Mouse (Mus musculus): ENCODE results near the gene Gm136. TPM values are rescaled to one million over a fixed set of nuclear protein-coding genes. Genes with fewer than 3 reads are reported as not detected.

Gene Gm136
- not detected in 2 replicates for polyA plus RNA-seq (2012; rRNA removed)

DNA sequence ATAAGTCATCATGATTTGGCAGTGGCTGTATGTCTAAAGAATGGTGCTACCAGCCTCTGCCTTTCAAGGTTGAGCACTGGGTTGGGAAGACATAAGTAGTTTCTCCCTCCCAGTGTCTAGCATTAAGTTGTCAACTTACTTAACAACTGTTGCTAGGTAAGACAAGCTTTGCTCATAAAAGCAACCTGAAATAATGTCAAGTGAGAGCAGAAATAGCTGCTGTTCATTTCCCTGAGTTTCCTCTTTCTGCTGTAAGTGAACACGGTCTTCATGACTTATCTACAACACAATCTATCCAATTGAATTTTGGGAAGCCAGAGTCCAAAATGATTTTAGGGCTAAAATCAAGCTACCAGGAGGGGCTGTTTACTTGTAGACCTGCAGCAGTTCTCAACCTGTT, at the start of gene Gm136:
Gm136 (minus strand) TSS at position 101 of the 400 bp plus-strand sequence.
- no peak for DNase-seq (ENCODE audit: low read depth in 1 of 2, low spot score in 2 of 2)
- Histone ChIP-seq H3K4me3 (ENCODE audit: extremely low read depth, insufficient read depth, insufficient read length) (no peak within 1 kb of the TSS), H3K36me3 (ENCODE audit: control insufficient read depth, insufficient read depth, low read length) (no peaks in the 10 kb centered on the region), H3K27ac (ENCODE audit: insufficient read depth, low read length) (no peak within 1 kb of the TSS), H3K27me3 (ENCODE audit: control insufficient read depth, insufficient read depth, low read length) (no peaks in the 10 kb centered on the region), H3K4me1 (ENCODE audit: control insufficient read depth, insufficient read depth, insufficient read length) (no peaks in the 10 kb centered on the region)
- no peak for TF ChIP-seq CTCF (IDR thresholded peaks at IDR 0.05; ENCODE audit: extremely low read depth, insufficient read depth, insufficient read length, insufficient replicate concordance)
- TF ChIP-seq POLR2A (IDR thresholded peaks at IDR 0.05; ENCODE audit: low read depth, low read length): no peak
- WGBS: 30% methylated on average over 1 of the region's 1 CpGs

DNA sequence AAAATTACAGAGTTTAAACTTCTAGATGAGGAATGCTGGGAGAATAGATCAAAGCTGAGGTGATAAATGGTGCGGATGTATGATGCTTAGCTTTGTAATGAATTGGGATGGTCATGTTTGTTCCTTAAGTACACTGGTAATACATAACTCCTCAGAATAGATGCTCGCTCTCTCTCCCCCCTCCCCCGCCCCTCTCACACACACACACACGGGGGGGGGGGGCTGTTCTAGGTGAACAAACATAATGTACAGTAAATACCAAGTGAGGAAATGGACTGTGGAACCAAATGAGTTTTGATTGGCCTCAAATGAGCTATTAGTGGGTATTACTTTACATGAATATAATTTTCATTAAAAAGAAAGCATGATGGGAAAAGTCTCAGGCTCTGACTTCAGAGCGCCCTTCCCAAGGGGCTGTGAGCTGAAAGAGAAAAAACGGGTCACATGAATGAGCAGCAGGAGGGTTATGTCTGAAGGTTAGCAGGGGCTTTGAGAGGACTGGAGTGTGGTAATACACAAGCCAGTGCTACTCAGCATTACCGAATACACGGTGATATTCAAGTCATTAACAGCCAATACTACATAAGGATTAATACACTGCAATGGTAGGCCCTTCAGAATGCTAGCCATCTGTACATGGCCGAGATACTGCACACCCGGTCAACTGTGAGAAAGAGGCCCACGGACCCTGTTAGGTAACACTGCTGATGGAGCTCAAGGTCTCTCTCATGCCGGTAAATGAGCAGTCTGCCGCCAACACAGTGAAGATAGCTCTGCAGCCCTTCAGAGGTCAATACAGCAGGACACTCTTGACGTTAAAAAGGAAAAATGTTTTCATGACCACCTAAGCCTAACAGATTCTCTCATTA, 45.3 kb upstream of the Gm136 start:
- H3K4me3 ChIP-seq (ENCODE audit: extremely low read depth, insufficient read depth, insufficient read length): no peak overlapping the region
- H3K36me3 ChIP-seq (ENCODE audit: control insufficient read depth, insufficient read depth, low read length): peaks cover 3% of the 10 kb centered on the region
- WGBS: 87% methylated on average over 14 of the region's 14 CpGs
- TF ChIP-seq POLR2A (IDR thresholded peaks at IDR 0.05; ENCODE audit: low read depth, low read length) (no peak), CTCF (IDR thresholded peaks at IDR 0.05; ENCODE audit: extremely low read depth, insufficient read depth, insufficient read length, insufficient replicate concordance) (no peak)
- H3K4me1 ChIP-seq (ENCODE audit: control insufficient read depth, insufficient read depth, insufficient read length): no peaks in the 10 kb centered on the region
- no peaks in the 10 kb centered on the region for H3K27me3 ChIP-seq (ENCODE audit: control insufficient read depth, insufficient read depth, low read length)
- DNase-seq (ENCODE audit: low read depth in 1 of 2, low spot score in 2 of 2): no peak
- no peak overlapping the region for H3K27ac ChIP-seq (ENCODE audit: insufficient read depth, low read length)

DNA sequence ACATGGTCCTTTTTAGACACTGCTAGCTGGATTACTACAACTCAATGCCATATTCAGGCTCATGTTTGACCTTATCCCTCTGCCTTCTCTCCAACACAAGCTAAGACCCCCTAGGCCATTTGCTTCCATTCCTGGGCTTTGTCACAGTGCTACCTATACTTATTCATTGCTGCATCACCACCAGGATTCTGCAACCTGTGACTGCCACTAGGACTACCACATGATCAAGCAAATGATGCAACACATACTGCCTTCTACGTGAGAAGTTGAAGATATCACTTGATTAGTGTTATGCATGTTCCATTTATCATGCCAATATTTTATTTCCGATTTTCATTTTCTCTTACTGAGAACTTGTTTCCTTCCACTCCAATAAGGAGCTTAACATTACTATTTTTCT, 41.9 kb upstream of the Gm136 start:
- no peak for TF ChIP-seq POLR2A (IDR thresholded peaks at IDR 0.05; ENCODE audit: low read depth, low read length)
- TF ChIP-seq CTCF (IDR thresholded peaks at IDR 0.05; ENCODE audit: extremely low read depth, insufficient read depth, insufficient read length, insufficient replicate concordance): no peak
- Histone ChIP-seq H3K4me3 (ENCODE audit: extremely low read depth, insufficient read depth, insufficient read length) (no peak overlapping the region), H3K27me3 (ENCODE audit: control insufficient read depth, insufficient read depth, low read length) (no peaks in the 10 kb centered on the region), H3K36me3 (ENCODE audit: control insufficient read depth, insufficient read depth, low read length) (no peaks in the 10 kb centered on the region; the same call in 1 of the 2 replicates), H3K27ac (ENCODE audit: insufficient read depth, low read length) (no peak overlapping the region), H3K4me1 (ENCODE audit: control insufficient read depth, insufficient read depth, insufficient read length) (no peaks in the 10 kb centered on the region)
- DNase-seq (ENCODE audit: low read depth in 1 of 2, low spot score in 2 of 2): no peak
- 90% methylated on average over 2 of the region's 2 CpGs for WGBS

DNA sequence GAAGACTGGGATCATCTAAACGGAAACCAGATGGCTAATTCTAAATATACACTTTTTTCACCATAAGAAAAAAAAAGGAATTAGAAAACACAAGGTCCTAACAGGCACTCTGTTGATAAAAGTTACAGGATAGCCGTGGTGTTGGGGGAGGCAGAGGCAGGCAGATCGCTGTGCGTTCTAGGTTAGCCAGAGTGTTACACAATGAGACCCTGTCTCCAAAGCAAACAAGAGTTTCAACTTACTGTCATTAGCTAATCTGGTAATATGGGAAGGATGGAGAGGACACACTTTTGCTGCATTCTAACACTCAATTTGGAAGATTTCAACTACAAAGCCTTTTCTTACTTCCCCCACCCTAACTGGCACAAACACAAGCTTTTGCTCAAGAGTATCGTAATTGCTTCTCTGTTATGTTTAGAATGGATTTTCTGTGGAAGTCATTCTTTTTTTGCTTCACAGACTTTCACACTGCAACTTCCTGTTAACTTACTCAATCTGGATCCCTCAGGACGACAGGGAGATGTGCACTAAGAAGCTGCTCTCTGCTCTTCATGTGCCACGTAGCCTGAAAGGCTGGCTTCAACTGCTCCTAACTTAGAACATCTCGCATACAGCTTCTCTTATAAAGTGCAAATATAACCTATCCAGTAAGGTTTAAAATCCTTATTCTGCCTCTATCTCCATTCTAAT, 41.4 kb upstream of the Gm136 start:
- no peak for TF ChIP-seq CTCF (IDR thresholded peaks at IDR 0.05; ENCODE audit: extremely low read depth, insufficient read depth, insufficient read length, insufficient replicate concordance)
- TF ChIP-seq POLR2A (IDR thresholded peaks at IDR 0.05; ENCODE audit: low read depth, low read length): no peak
- WGBS: 79% methylated on average over 8 of the region's 8 CpGs
- Histone ChIP-seq H3K27ac (ENCODE audit: insufficient read depth, low read length) (no peak overlapping the region), H3K4me1 (ENCODE audit: control insufficient read depth, insufficient read depth, insufficient read length) (no peaks in the 10 kb centered on the region), H3K27me3 (ENCODE audit: control insufficient read depth, insufficient read depth, low read length) (no peaks in the 10 kb centered on the region), H3K4me3 (ENCODE audit: extremely low read depth, insufficient read depth, insufficient read length) (no peak overlapping the region), H3K36me3 (ENCODE audit: control insufficient read depth, insufficient read depth, low read length) (no peaks in the 10 kb centered on the region; the same call in 1 of the 2 replicates)
- no peak for DNase-seq (ENCODE audit: low read depth in 1 of 2, low spot score in 2 of 2)

DNA sequence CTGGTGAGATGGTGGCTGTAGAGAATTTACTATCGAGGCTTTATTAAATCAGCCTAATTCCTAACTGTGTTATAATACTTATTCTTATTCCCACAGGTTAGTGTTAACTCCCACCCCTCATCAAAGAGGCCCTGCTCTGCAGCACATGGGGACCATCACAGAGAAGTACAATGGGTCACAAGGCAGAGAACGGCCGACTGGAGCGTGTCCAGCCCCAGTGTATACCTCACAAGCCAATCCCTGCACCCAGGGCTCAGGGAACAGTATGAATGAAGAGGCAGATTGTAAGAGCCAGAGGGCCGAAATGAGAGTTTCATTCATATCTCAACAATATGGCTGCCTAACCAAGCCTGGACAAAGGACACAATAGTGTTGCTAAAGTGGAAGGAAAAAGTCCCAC, 40.2 kb upstream of the Gm136 start:
- Histone ChIP-seq H3K27me3 (ENCODE audit: control insufficient read depth, insufficient read depth, low read length) (no peaks in the 10 kb centered on the region), H3K4me3 (ENCODE audit: extremely low read depth, insufficient read depth, insufficient read length) (no peak overlapping the region), H3K36me3 (ENCODE audit: control insufficient read depth, insufficient read depth, low read length) (no peaks in the 10 kb centered on the region), H3K4me1 (ENCODE audit: control insufficient read depth, insufficient read depth, insufficient read length) (no peaks in the 10 kb centered on the region), H3K27ac (ENCODE audit: insufficient read depth, low read length) (no peak overlapping the region)
- no peak for TF ChIP-seq POLR2A (IDR thresholded peaks at IDR 0.05; ENCODE audit: low read depth, low read length)
- no peak for TF ChIP-seq CTCF (IDR thresholded peaks at IDR 0.05; ENCODE audit: extremely low read depth, insufficient read depth, insufficient read length, insufficient replicate concordance)
- no peak for DNase-seq (ENCODE audit: low read depth in 1 of 2, low spot score in 2 of 2)
- 90% methylated on average over 5 of the region's 5 CpGs for WGBS

DNA sequence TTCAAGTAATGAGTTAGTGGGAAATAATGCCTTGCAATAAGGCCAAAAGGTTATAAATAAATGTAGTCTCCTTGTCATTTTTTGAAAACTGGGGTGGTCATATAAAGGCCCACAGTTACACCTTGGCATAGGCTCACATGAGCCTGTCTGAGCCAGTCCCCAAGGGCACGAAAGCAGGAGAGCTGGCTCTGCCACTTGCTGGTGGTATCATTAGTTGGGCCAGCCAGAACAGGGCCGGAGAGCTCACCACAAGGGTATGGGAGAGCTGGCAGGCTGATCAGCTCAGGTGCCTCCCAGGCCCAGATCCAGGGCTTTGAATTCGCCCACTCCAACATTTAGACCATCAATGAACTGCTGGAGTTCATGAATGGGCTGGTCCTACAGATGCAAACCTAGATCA, 30.4 kb upstream of the Gm136 start:
- no peak overlapping the region for H3K4me3 ChIP-seq (ENCODE audit: extremely low read depth, insufficient read depth, insufficient read length)
- DNase-seq (ENCODE audit: low read depth in 1 of 2, low spot score in 2 of 2): no peak
- TF ChIP-seq POLR2A (IDR thresholded peaks at IDR 0.05; ENCODE audit: low read depth, low read length) (no peak), CTCF (IDR thresholded peaks at IDR 0.05; ENCODE audit: extremely low read depth, insufficient read depth, insufficient read length, insufficient replicate concordance) (no peak)
- no peak overlapping the region for H3K27ac ChIP-seq (ENCODE audit: insufficient read depth, low read length)
- no peaks in the 10 kb centered on the region for H3K27me3 ChIP-seq (ENCODE audit: control insufficient read depth, insufficient read depth, low read length)
- no peaks in the 10 kb centered on the region for H3K36me3 ChIP-seq (ENCODE audit: control insufficient read depth, insufficient read depth, low read length)
- no peaks in the 10 kb centered on the region for H3K4me1 ChIP-seq (ENCODE audit: control insufficient read depth, insufficient read depth, insufficient read length)
- WGBS: 90% methylated on average over 3 of the region's 3 CpGs

Data from spleen, adult 2 months (tissue).